Mouse (Mus musculus) MEL-GATA-1-ER (cell line): ENCODE results near the gene 1700017B05Rik.
A peak's percentile ranks its signal among the peaks of the same experiment; 100 is the strongest.

Experiments
- DNase-seq: peaks from one replicate; pipeline ENCODE4 v3.0.0-alpha.2; 2012; ENCODE audit warnings: low read depth; ENCODE audit errors: extremely low read depth

Gene 1700017B05Rik

GRCm38 (mm10) chr9:57220356-57220755 lies 42.1 kb downstream of the 1700017B05Rik start:
- DNase-seq: no peak

DNA sequence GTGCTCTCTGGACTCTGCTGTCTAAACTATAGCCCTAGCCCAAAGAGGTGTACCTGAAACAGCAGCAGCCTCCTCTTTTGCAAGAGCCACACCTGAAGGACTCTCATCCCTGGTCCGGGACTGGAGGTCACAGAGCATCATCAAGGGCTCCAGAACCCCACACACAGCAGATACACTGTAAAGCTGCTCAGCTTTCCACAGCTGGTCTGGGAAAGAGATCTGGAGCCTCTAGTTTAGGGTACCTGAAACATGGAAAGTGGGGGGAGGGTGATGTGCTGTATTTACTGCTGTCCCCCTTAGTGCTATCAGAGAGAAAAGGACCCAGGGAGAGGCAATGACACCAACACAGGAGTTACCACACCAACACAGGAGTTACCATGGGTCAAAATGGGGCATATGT lies 42.9 kb downstream of the 1700017B05Rik start:
- no peak for DNase-seq

DNA sequence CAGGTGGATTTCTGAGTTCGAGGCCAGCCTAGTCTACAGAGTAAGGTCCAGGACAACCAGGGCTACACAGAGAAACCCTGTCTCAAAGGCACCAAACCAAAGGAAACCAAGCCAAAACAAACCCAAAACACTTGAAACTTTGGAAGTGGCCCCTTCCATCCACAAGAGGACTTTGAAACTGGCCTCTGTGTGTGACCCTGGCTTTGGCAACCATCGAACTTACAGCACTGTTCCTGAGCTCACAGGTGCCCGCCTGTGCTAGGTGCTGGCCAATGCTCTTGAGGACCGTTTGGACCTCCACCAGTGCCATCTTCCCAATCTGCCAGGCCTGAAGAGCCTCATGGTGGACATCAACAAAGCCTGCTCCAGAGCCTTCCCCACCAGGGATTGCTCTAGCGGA lies 43.6 kb downstream of the 1700017B05Rik start:
- no peak for DNase-seq

- no peak for DNase-seq
Observed at GRCm38 (mm10) chr9:57217220-57217619, 45.2 kb downstream of the 1700017B05Rik start.

GRCm38 (mm10) chr9:57214500-57214899 lies 47.9 kb downstream of the 1700017B05Rik start:
- DNase-seq: no peak

DNA sequence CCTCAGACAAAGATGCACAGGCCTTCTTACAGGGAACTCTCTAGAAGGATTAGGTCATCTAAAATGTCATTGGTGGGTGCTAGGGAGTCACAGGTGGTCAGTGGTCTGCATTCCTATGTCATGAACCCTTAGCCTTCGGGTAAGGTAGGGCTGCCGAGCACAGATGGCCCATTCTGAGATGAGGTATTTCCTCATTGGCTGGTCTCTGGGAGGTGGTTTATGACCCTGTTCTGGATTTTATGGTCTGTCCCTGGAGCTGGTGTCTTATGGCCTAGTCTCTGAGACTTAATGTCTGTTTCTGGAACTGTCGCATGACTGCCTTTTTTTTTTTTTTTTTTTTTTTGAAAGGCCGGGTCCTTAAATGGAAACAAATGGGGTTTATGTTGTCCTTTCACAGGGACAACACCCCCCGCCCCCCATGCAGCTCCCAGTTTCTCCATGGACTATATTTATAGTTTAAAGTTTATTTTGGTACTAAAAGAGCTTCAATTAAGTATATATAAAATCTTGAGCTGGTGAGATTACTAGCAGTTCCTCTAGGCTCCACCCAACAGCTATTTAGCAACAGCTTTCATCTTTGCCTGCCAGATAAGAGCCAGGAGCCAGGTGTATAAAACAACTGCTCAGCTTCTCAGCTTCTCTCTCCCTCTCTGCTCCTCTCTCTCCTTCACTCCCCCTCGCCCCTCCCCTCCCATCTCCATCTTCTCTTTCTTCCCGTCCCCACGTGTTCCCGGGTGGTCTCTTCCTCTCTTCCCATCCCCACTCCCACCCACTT lies 49.8 kb downstream of the 1700017B05Rik start:
- DNase-seq: no peak

DNA sequence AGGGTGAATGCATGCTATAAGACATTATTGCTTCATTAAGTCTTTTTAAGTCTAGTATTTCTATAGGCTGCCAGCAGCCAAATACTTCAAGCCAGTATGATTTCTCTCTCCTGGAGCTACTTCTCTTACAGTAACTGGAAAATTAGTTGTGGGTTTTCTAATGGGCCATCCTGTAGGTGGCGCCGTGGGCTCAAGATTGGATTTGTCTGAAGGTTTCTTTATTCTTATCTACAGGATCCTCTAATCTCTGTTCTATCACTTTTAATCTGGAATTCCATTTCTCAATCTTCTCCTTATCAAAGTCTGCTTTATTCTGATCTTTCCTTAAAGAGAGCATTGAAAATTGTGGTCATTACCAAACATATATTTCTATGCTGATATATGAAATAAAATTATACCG lies 53.1 kb downstream of the 1700017B05Rik start:
- DNase-seq: no peak

DNA sequence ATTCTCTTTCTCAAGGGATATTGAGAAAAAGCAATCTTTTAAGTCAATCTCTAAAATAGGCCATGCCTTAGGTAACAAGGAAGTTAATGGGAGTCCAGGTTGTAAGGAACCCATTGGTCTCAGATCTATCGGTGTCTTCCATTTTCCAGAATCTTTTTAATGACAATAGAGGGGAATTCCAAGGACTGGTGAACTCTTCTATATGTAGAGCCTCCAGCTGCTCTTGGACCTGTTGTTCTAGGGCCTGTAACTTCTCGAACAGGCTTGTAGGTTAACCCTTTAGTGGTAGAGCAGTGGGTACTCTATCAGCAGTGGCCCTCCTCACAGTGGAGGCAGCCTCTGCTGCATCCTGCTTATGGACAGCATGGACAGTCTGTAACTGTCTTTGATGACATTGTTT lies 55.5 kb downstream of the 1700017B05Rik start:
- DNase-seq: no peak

GRCm38 (mm10) chr9:57203571-57203970 lies 58.8 kb downstream of the 1700017B05Rik start:
- peak; percentile 68 for DNase-seq
